Mouse (Mus musculus) lung, embryonic 14.5 days (tissue): ENCODE measurements around the gene Gpr158. TPM values are rescaled to one million over a fixed set of nuclear protein-coding genes. Genes with fewer than 3 reads are reported as not detected.

Source experiments
- ATAC-seq: fragments of 200-750 bp; cut with Nextera tagmentation; 2 replicates; pipeline ENCODE4 v1.8.0; 2017; ENCODE audit warnings: mild to moderate bottlenecking, moderate TSS enrichment, moderate library complexity; ENCODE audit not compliant: insufficient read depth
- DNase-seq: peaks from one replicate; pipeline ENCODE4 v3.0.0-alpha.2; 2015
- H3K27ac ChIP-seq: fragments of 300-500 bp; sonication (generic); 2 replicates; pipeline ENCODE4 v1.5.1; 2014; ENCODE audit warnings: low read depth, mild to moderate bottlenecking, moderate library complexity
- H3K27me3 ChIP-seq: fragments of 300-500 bp; sonication (generic); 2 replicates; pipeline ENCODE4 v1.6.1; 2014; ENCODE audit warnings: low read length, control low read depth; ENCODE audit not compliant: insufficient read depth
- H3K36me3 ChIP-seq: fragments of 300-500 bp; sonication (generic); 2 replicates; pipeline ENCODE4 v1.6.1; 2014; ENCODE audit warnings: control low read depth; ENCODE audit not compliant: insufficient read depth
- H3K4me1 ChIP-seq: fragments of 300-500 bp; sonication (generic); 2 replicates; pipeline ENCODE4 v1.6.1; 2014; ENCODE audit warnings: antibody characterized with exemption, control low read depth; ENCODE audit not compliant: insufficient read depth
- H3K4me2 ChIP-seq: fragments of 300-500 bp; sonication (generic); 2 replicates; pipeline ENCODE4 v1.6.1; 2014; ENCODE audit warnings: mild to moderate bottlenecking
- H3K4me3 ChIP-seq: fragments of 300-500 bp; sonication (generic); 2 replicates; pipeline ENCODE4 v1.5.1; 2014; ENCODE audit warnings: low read depth, low read length
- H3K9ac ChIP-seq: fragments of 300-500 bp; sonication (generic); 2 replicates; pipeline ENCODE4 v1.6.1; 2014
- H3K9me3 ChIP-seq: fragments of 300-500 bp; sonication (generic); 2 replicates; pipeline ENCODE4 v1.6.1; 2016; ENCODE audit warnings: low read depth, low read length, control low read depth
- CTCF ChIP-seq: IDR thresholded peaks from 2 replicates; pipeline ENCODE4 v1.5.1; 2016; ENCODE audit warnings: antibody characterized with exemption, low read depth
- WGBS: fragments of 180-500 bp; shearing (Covaris S2); extraction: QIAGEN DNeasy Blood & Tissue Kit; methylation state at CpG from one replicate; pipeline ENCODE4 v1.1.7; 2014; 5-methylcytosine and 5-hydroxymethylcytosine counted together
- polyA plus RNA-seq: library from polyadenylated mRNA; unstranded; fragments of >200 nt; fragmentation: Nextera tagmentation; extraction: Ambion mirVana; gene quantifications from 2 replicates; pipeline ENCODE4 v1.2.1, GENCODE M21; 2014

Gene Gpr158
- polyA plus RNA-seq: not detected in 2 replicates

- TF ChIP-seq CTCF: no peak
- peak within 1 kb of the TSS; percentile 62 for H3K4me2 ChIP-seq
- no peak within 1 kb of the TSS for H3K27ac ChIP-seq
- H3K4me3 ChIP-seq: peak within 1 kb of the TSS; percentile 29
- 4% methylated on average over 43 of the region's 43 CpGs for WGBS
- DNase-seq (peak; percentile 93), ATAC-seq (peak; percentile 98)
- peaks cover 19% of the 10 kb centered on the region for H3K27me3 ChIP-seq
- H3K36me3 ChIP-seq: no peaks in the 10 kb centered on the region
- H3K4me1 ChIP-seq: no peaks in the 10 kb centered on the region
- H3K9me3 ChIP-seq: no peaks in the 10 kb centered on the region
- H3K9ac ChIP-seq: no peak within 1 kb of the TSS
Observed at GRCm38 (mm10) chr2:21367345-21368111, at the start of gene Gpr158. Gene Gpr158 (plus strand): TSS chr2:21367542.

- DNase-seq (no peak), ATAC-seq (no peak)
- Histone ChIP-seq H3K36me3 (no peaks in the 10 kb centered on the region), H3K9me3 (no peaks in the 10 kb centered on the region), H3K4me2 (no peak overlapping the region), H3K27me3 (no peaks in the 10 kb centered on the region), H3K9ac (no peak overlapping the region), H3K4me3 (no peak overlapping the region), H3K4me1 (no peaks in the 10 kb centered on the region), H3K27ac (no peak overlapping the region)
- WGBS: 72% methylated on average over 5 of the region's 5 CpGs
- no peak for TF ChIP-seq CTCF
Observed at GRCm38 (mm10) chr2:21343821-21344220, 23.5 kb upstream of the Gpr158 start.

- peak; percentile 48; the same call in 1 of the 2 replicates for ATAC-seq
- H3K9ac ChIP-seq: no peak overlapping the region
- no peaks in the 10 kb centered on the region for H3K36me3 ChIP-seq
- H3K27ac ChIP-seq: no peak overlapping the region
- no peaks in the 10 kb centered on the region for H3K9me3 ChIP-seq
- no peak overlapping the region for H3K4me2 ChIP-seq
- TF ChIP-seq CTCF: no peak
- WGBS: 16% methylated on average over 44 of the region's 44 CpGs
- no peaks in the 10 kb centered on the region for H3K4me1 ChIP-seq
- H3K4me3 ChIP-seq: no peak overlapping the region
- peaks cover 19% of the 10 kb centered on the region for H3K27me3 ChIP-seq
- peak; percentile 55 for DNase-seq
Observed at GRCm38 (mm10) chr2:21368351-21369170, 1.2 kb downstream of the Gpr158 start.

- TF ChIP-seq CTCF: no peak
- H3K27ac ChIP-seq: no peak overlapping the region
- H3K36me3 ChIP-seq: no peaks in the 10 kb centered on the region
- H3K9me3 ChIP-seq: no peaks in the 10 kb centered on the region
- no peak overlapping the region for H3K9ac ChIP-seq
- no peak overlapping the region for H3K4me3 ChIP-seq
- no peak for ATAC-seq
- H3K27me3 ChIP-seq: peaks cover 19% of the 10 kb centered on the region
- H3K4me1 ChIP-seq: no peaks in the 10 kb centered on the region
- 45% methylated on average over 6 of the region's 6 CpGs for WGBS
- DNase-seq: no peak
- H3K4me2 ChIP-seq: no peak overlapping the region
Observed at GRCm38 (mm10) chr2:21369171-21369485, 1.8 kb downstream of the Gpr158 start.

GRCm38 (mm10) chr2:21369556-21369955 is 2.2 kb downstream of the Gpr158 start:
- no peak for DNase-seq
- Histone ChIP-seq H3K4me1 (no peaks in the 10 kb centered on the region), H3K9ac (no peak overlapping the region), H3K27me3 (peaks cover 19% of the 10 kb centered on the region), H3K9me3 (no peaks in the 10 kb centered on the region), H3K4me2 (no peak overlapping the region), H3K36me3 (no peaks in the 10 kb centered on the region), H3K4me3 (no peak overlapping the region), H3K27ac (no peak overlapping the region)
- ATAC-seq: no peak
- TF ChIP-seq CTCF: no peak
- 56% methylated on average over 2 of the region's 2 CpGs for WGBS

GRCm38 (mm10) chr2:21379516-21379915 is 12.2 kb downstream of the Gpr158 start:
- H3K27me3 ChIP-seq: no peaks in the 10 kb centered on the region
- no peaks in the 10 kb centered on the region for H3K36me3 ChIP-seq
- H3K27ac ChIP-seq: no peak overlapping the region
- ATAC-seq: no peak
- no peaks in the 10 kb centered on the region for H3K4me1 ChIP-seq
- WGBS: 57% methylated on average over 2 of the region's 2 CpGs
- no peak overlapping the region for H3K4me3 ChIP-seq
- no peak overlapping the region for H3K4me2 ChIP-seq
- DNase-seq: no peak
- no peaks in the 10 kb centered on the region for H3K9me3 ChIP-seq
- TF ChIP-seq CTCF: no peak
- H3K9ac ChIP-seq: no peak overlapping the region

- no peak for ATAC-seq
- Histone ChIP-seq H3K9ac (no peak overlapping the region), H3K4me2 (no peak overlapping the region), H3K4me1 (no peaks in the 10 kb centered on the region), H3K27ac (no peak overlapping the region), H3K27me3 (no peaks in the 10 kb centered on the region), H3K4me3 (no peak overlapping the region), H3K36me3 (no peaks in the 10 kb centered on the region), H3K9me3 (no peaks in the 10 kb centered on the region)
- TF ChIP-seq CTCF: no peak
- WGBS: 16% methylated on average over 2 of the region's 2 CpGs
- no peak for DNase-seq
Observed at GRCm38 (mm10) chr2:21392727-21393126, 25.4 kb downstream of the Gpr158 start.
